Mouse (Mus musculus) right cerebral cortex, adult 2 months (tissue): ENCODE results near the gene Sstr3.

Experiments
- DNase-seq, 2 experiments: peaks; one replicate each; pipeline ENCODE4 v3.0.0; 2021 to 2022; ENCODE audit warnings: low spot score in 2 of 2

Sstr3 gene

GRCm38 (mm10) chr15:78502437-78503132 lies 41.9 kb downstream of the Sstr3 start:
- DNase-seq: no peak

- no peak for DNase-seq
Measured at GRCm38 (mm10) chr15:78494968-78495406, 49.5 kb downstream of the Sstr3 start, which contains the start of gene Il2rb. Il2rb (minus strand) TSS chr15:78495271.

- no peak for DNase-seq
Measured at GRCm38 (mm10) chr15:78493401-78494010, 51.0 kb downstream of the Sstr3 start.

- DNase-seq: no peak
Measured at GRCm38 (mm10) chr15:78491301-78491700, 53.2 kb downstream of the Sstr3 start.

- no peak for DNase-seq
Measured at GRCm38 (mm10) chr15:78489906-78490305, 54.6 kb downstream of the Sstr3 start.

DNA sequence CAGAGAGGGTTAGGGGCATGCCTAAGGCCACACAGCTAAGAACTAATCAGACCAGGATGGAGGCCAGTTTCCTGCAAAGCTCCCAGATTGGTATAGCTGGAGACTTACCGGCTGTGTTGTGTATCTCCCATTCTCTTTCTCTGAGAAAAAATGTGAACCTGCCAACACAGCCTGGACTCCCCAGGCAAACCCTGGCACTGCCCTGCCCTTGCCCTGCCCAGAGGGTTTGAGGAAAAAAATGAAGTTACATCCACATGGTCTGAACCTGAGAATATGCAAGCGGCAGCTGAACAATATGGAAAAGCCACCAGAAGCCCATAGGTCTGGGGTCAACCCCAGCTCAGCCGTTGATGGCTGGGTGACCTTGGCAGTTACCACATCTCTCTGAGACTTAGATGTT lies 55.2 kb downstream of the Sstr3 start:
- no peak for DNase-seq

DNA sequence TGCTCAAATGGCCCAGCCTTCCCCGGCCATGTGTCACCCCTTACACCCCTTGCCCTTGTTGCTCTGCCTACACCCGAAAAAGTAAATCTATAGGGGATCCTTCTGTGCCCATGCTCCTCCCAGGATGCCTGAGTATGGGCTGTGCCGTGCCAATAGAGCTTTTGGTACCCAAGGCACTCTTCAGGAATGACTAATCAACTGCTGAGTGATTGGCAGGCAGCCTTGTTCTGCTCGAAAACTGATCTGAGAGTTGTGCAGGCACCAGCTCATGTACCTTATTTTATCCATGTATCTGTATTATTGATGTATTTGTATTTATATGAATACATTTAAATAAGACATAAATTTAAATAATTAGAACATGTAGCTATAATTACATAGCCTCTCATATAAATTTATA lies 57.4 kb downstream of the Sstr3 start:
- DNase-seq: no peak
